Mouse (Mus musculus): Measurements from ENCODE around the gene Fosl2. TPM values are rescaled to one million over a fixed set of nuclear protein-coding genes. Genes with fewer than 3 reads are reported as not detected.

Fosl2 gene
- polyA plus RNA-seq, 1 experiment from 2014 or later = 0.67 TPM

DNA sequence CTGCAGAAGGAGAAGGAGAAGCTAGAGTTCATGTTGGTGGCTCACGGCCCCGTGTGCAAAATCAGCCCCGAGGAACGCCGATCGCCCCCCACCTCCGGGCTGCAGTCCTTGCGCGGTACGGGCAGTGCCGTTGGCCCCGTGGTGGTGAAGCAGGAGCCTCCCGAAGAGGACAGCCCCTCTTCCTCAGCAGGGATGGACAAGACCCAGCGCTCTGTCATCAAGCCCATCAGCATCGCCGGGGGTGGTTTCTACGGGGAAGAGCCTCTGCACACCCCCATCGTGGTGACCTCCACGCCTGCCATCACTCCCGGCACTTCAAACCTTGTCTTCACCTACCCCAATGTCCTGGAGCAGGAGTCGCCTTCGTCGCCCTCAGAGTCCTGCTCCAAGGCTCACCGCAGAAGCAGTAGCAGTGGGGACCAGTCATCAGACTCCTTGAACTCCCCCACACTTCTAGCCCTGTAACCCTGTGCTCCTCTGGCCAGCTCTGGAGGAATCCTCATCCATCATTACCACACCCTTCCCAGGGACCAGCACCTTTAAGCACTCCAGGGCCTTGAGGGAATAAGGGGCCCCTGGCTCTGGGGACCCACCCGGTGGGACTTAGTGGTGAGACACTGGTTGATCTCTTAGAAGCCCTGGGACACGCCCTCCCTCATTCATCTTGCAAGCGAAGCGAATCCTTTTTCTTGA lies 17.3 kb downstream of the Fosl2 start:
- no peak overlapping the region for H3K9ac ChIP-seq (ENCODE audit: low read length)
- no peak overlapping the region for H3K4me3 ChIP-seq (ENCODE audit: low read depth, low read length)

DNA sequence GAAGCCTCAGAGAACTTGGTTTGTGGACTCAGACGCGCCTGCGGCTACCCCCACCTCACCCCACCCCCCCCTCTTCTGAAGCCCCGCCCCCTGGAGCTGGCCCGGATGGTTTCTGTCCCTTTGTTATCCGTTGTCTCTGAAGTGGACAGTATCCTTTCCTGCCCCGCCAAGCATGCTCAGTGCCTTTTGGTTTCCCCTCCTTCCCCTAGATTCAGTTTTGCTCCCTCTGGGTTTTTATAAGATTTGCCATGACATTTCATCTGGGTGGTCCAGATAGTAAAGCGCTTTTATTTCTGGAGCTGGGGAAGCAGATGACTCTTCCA lies 17.8 kb downstream of the Fosl2 start:
- no peak overlapping the region for H3K4me3 ChIP-seq (ENCODE audit: low read depth, low read length)
- DNase-seq (ENCODE audit: low spot score) (no peak), ATAC-seq (ENCODE audit: insufficient number of reproducible peaks, low FRiP score, low TSS enrichment, low read depth) (no peak)
- H3K9me3 ChIP-seq (ENCODE audit: control insufficient read depth, low read length) = no peaks in the 10 kb centered on the region
- no peak overlapping the region for H3K4me2 ChIP-seq (ENCODE audit: low read depth, severe bottlenecking)
- no peak overlapping the region for H3K27ac ChIP-seq (replicated peaks; ENCODE audit: low read depth, low read length)
- no peaks in the 10 kb centered on the region for H3K36me3 ChIP-seq (ENCODE audit: control insufficient read depth, insufficient read depth, low read length)
- WGBS = 24% methylated on average over 8 of the region's 8 CpGs
- H3K27me3 ChIP-seq (ENCODE audit: control insufficient read depth, insufficient read depth, low read length) = no peaks in the 10 kb centered on the region
- H3K9ac ChIP-seq (ENCODE audit: low read length) = no peak overlapping the region
- no peaks in the 10 kb centered on the region; the same call in 1 of the 2 replicates for H3K4me1 ChIP-seq (ENCODE audit: control insufficient read depth, insufficient read depth, low read length)

More for the DNA sequence above, 17.3 kb downstream of the Fosl2 start:
- no peak for ATAC-seq (ENCODE audit: insufficient number of reproducible peaks, low FRiP score, low TSS enrichment, low read depth)
- no peaks in the 10 kb centered on the region for H3K9me3 ChIP-seq (ENCODE audit: control insufficient read depth, low read length)
- 57% methylated on average over 28 of the region's 28 CpGs for WGBS
- H3K27ac ChIP-seq (replicated peaks; ENCODE audit: low read depth, low read length) = no peak overlapping the region
- no peaks in the 10 kb centered on the region; the same call in 1 of the 2 replicates for H3K4me1 ChIP-seq (ENCODE audit: control insufficient read depth, insufficient read depth, low read length)
- DNase-seq (ENCODE audit: low spot score) = no peak
- H3K27me3 ChIP-seq (ENCODE audit: control insufficient read depth, insufficient read depth, low read length) = no peaks in the 10 kb centered on the region
- H3K36me3 ChIP-seq (ENCODE audit: control insufficient read depth, insufficient read depth, low read length) = no peaks in the 10 kb centered on the region
- 0 out of 2 replicates have a peak overlapping the region, but pooled peaks have one; percentile 4 for H3K4me2 ChIP-seq (ENCODE audit: low read depth, severe bottlenecking)

DNA sequence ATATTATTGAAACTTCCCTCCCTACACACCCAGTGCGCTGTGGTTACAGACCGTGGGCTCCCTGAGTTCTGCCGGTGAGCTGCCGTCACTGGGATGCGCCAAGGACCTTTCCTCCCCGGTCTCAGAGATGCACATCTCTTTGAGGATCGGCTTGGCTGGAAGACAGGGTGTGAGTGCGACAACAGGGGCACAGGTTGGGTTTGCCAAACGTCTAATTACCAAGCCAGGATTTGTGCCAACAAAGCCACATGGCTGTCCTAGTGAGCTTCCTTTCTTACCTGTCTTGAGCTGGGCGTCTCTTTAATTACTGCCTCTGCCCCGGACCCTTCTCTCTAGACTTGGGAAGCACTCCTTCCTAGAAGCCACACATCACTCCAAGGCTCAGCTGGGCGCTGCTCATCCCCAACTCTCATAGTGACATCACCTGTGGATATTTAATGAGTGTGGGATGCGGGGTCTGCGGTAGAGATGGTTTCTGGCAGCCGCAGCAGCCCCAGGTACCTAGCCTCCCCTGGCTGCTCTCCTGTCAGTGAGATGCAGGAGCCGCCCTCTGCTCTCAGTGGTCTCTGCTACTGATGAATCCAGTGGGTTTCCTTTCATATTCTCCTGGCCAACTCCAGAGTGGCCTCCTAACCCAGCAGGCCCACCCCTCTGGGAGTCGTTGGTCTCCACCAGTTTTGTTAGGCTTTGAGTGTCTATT lies 18.3 kb downstream of the Fosl2 start:
- no peak for DNase-seq (ENCODE audit: low spot score)
- 74% methylated on average over 17 of the region's 17 CpGs for WGBS
- Histone ChIP-seq H3K4me2 (ENCODE audit: low read depth, severe bottlenecking) (no peak overlapping the region), H3K27me3 (ENCODE audit: control insufficient read depth, insufficient read depth, low read length) (no peaks in the 10 kb centered on the region), H3K27ac (replicated peaks; ENCODE audit: low read depth, low read length) (no peak overlapping the region), H3K4me3 (ENCODE audit: low read depth, low read length) (no peak overlapping the region), H3K4me1 (ENCODE audit: control insufficient read depth, insufficient read depth, low read length) (no peaks in the 10 kb centered on the region; the same call in 1 of the 2 replicates), H3K9ac (ENCODE audit: low read length) (no peak overlapping the region), H3K9me3 (ENCODE audit: control insufficient read depth, low read length) (no peaks in the 10 kb centered on the region), H3K36me3 (ENCODE audit: control insufficient read depth, insufficient read depth, low read length) (no peaks in the 10 kb centered on the region)
- ATAC-seq (ENCODE audit: insufficient number of reproducible peaks, low FRiP score, low TSS enrichment, low read depth) = no peak

DNA sequence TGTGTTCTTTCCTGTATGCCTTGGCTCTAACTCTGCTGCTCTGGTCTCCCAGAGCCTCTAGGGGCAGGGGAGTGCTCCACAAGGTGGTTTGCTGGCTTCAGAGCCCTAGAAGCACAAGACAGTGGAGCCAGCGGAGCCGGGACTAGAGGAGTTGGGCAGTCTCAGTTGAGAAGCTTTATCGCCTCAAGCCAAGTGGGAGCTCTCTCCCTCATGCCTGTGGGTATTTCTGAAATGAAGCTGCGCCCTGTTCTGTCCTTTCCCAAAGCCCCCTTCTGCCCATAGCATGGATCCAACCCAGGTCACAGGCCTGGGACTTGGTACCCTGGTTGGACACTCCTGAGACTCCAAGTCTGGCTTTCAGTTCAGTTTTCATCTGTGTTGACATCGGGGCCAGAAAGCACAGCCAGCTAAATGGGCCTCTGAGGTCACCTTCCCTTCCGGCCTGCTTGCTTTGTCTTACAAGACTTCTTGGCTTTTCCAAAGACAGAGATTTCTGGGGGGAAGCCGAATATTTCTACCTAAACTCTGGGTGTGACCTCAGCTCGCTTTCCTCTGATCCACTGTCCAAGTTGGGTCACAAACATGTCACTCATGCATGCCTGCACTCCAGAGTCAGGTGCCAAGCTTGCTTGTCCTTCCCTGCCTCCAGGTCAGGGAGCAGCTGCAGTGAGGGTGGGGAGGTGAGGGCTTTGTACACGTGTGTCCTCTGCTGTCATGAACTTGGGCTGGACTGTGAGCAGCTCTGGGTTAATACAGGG lies 19.5 kb downstream of the Fosl2 start:
- Histone ChIP-seq H3K9ac (ENCODE audit: low read length) (no peak overlapping the region), H3K4me2 (ENCODE audit: low read depth, severe bottlenecking) (no peak overlapping the region), H3K9me3 (ENCODE audit: control insufficient read depth, low read length) (no peaks in the 10 kb centered on the region), H3K4me3 (ENCODE audit: low read depth, low read length) (no peak overlapping the region), H3K27me3 (ENCODE audit: control insufficient read depth, insufficient read depth, low read length) (no peaks in the 10 kb centered on the region), H3K27ac (replicated peaks; ENCODE audit: low read depth, low read length) (no peak overlapping the region), H3K4me1 (ENCODE audit: control insufficient read depth, insufficient read depth, low read length) (no peaks in the 10 kb centered on the region; the same call in 1 of the 2 replicates), H3K36me3 (ENCODE audit: control insufficient read depth, insufficient read depth, low read length) (no peaks in the 10 kb centered on the region)
- ATAC-seq (ENCODE audit: insufficient number of reproducible peaks, low FRiP score, low TSS enrichment, low read depth) = no peak
- no peak for DNase-seq (ENCODE audit: low spot score)
- 86% methylated on average over 9 of the region's 9 CpGs for whole genome bisulfite sequencing

GRCm38 (mm10) chr5:32155927-32156326 lies 20.3 kb downstream of the Fosl2 start:
- ATAC-seq (ENCODE audit: insufficient number of reproducible peaks, low FRiP score, low TSS enrichment, low read depth) = no peak

GRCm38 (mm10) chr5:32163478-32164043 lies 28.0 kb downstream of the Fosl2 start:
- Histone ChIP-seq H3K27ac (replicated peaks; ENCODE audit: low read depth, low read length) (no peak overlapping the region), H3K4me2 (ENCODE audit: low read depth, severe bottlenecking) (no peak overlapping the region), H3K27me3 (ENCODE audit: control insufficient read depth, insufficient read depth, low read length) (no peaks in the 10 kb centered on the region), H3K9ac (ENCODE audit: low read length) (no peak overlapping the region), H3K9me3 (ENCODE audit: control insufficient read depth, low read length) (no peaks in the 10 kb centered on the region), H3K4me3 (ENCODE audit: low read depth, low read length) (no peak overlapping the region), H3K4me1 (ENCODE audit: control insufficient read depth, insufficient read depth, low read length) (no peaks in the 10 kb centered on the region), H3K36me3 (ENCODE audit: control insufficient read depth, insufficient read depth, low read length) (no peaks in the 10 kb centered on the region)
- DNase-seq (ENCODE audit: low spot score) (no peak), ATAC-seq (ENCODE audit: insufficient number of reproducible peaks, low FRiP score, low TSS enrichment, low read depth) (no peak)
- WGBS = 87% methylated on average over 3 of the region's 3 CpGs

More at GRCm38 (mm10) chr5:32155927-32156326, 20.3 kb downstream of the Fosl2 start:
- Histone ChIP-seq H3K4me3 (ENCODE audit: low read depth, low read length) (no peak overlapping the region), H3K27ac (replicated peaks; ENCODE audit: low read depth, low read length) (no peak overlapping the region), H3K9ac (ENCODE audit: low read length) (no peak overlapping the region), H3K9me3 (ENCODE audit: control insufficient read depth, low read length) (no peaks in the 10 kb centered on the region), H3K4me1 (ENCODE audit: control insufficient read depth, insufficient read depth, low read length) (no peaks in the 10 kb centered on the region; the same call in 1 of the 2 replicates), H3K36me3 (ENCODE audit: control insufficient read depth, insufficient read depth, low read length) (no peaks in the 10 kb centered on the region), H3K4me2 (ENCODE audit: low read depth, severe bottlenecking) (no peak overlapping the region), H3K27me3 (ENCODE audit: control insufficient read depth, insufficient read depth, low read length) (no peaks in the 10 kb centered on the region)
- 84% methylated on average over 3 of the region's 3 CpGs for WGBS
- DNase-seq (ENCODE audit: low spot score) = no peak

DNA sequence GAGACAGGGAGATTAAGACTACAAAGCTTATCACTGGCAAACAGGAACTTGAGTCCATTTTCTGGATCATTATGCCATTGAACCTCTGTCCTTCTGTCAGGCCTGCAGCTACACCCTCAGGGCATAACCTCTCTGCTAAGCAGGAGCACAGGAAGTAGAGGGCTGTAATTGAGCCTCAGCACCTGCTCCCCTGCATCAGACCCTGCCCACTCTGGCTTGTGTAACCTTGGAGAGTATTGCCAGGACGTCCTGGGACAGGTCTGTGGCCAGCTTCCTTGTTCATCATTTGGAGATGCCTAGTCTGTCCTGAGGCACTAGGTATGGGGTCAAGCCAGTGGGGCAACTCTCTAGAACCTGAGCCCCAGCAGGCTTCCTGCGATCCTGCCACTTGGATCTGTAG lies 36.6 kb downstream of the Fosl2 start:
- no peak for ATAC-seq (ENCODE audit: insufficient number of reproducible peaks, low FRiP score, low TSS enrichment, low read depth)
- no peak overlapping the region for H3K27ac ChIP-seq (replicated peaks; ENCODE audit: low read depth, low read length)
- no peak overlapping the region for H3K4me3 ChIP-seq (ENCODE audit: low read depth, low read length)
- no peaks in the 10 kb centered on the region for H3K9me3 ChIP-seq (ENCODE audit: control insufficient read depth, low read length)
- H3K36me3 ChIP-seq (ENCODE audit: control insufficient read depth, insufficient read depth, low read length) = no peaks in the 10 kb centered on the region
- 72% methylated on average over 2 of the region's 2 CpGs for WGBS
- no peak for DNase-seq (ENCODE audit: low spot score)
- no peaks in the 10 kb centered on the region for H3K4me1 ChIP-seq (ENCODE audit: control insufficient read depth, insufficient read depth, low read length)
- H3K4me2 ChIP-seq (ENCODE audit: low read depth, severe bottlenecking) = no peak overlapping the region
- H3K27me3 ChIP-seq (ENCODE audit: control insufficient read depth, insufficient read depth, low read length) = no peaks in the 10 kb centered on the region
- H3K9ac ChIP-seq (ENCODE audit: low read length) = no peak overlapping the region

DNA sequence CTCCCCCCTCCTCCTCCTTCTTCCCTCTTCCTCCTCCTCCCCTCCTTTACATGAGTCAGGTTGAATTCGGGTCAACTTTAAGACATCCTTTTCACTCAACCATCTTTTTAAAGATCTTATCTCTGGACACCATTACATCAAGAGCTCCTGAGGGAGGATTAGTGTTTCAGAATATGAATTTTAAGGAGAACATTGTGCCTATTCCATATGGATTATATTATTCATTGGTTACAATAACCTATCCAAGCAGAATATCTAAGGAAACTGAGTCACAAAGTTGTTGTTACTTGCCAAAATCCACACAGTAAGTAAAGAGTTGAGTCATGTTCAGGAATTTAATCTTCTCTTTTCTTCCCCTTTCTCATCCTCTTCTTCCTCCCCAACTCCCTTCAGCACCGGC lies 41.2 kb downstream of the Fosl2 start:
- no peak overlapping the region for H3K9ac ChIP-seq (ENCODE audit: low read length)
- 94% methylated on average over 2 of the region's 2 CpGs for WGBS
- no peak overlapping the region for H3K4me3 ChIP-seq (ENCODE audit: low read depth, low read length)
- H3K9me3 ChIP-seq (ENCODE audit: control insufficient read depth, low read length) = no peaks in the 10 kb centered on the region; the same call in 1 of the 2 replicates
- ATAC-seq (ENCODE audit: insufficient number of reproducible peaks, low FRiP score, low TSS enrichment, low read depth) (no peak), DNase-seq (ENCODE audit: low spot score) (no peak)
- H3K27me3 ChIP-seq (ENCODE audit: control insufficient read depth, insufficient read depth, low read length) = no peaks in the 10 kb centered on the region
- no peak overlapping the region for H3K4me2 ChIP-seq (ENCODE audit: low read depth, severe bottlenecking)
- H3K36me3 ChIP-seq (ENCODE audit: control insufficient read depth, insufficient read depth, low read length) = no peaks in the 10 kb centered on the region
- H3K4me1 ChIP-seq (ENCODE audit: control insufficient read depth, insufficient read depth, low read length) = no peaks in the 10 kb centered on the region
- H3K27ac ChIP-seq (replicated peaks; ENCODE audit: low read depth, low read length) = no peak overlapping the region
